Mouse (Mus musculus) liver, postnatal 0 days (tissue): ENCODE measurements around the gene Hoxb9. TPM values are rescaled to one million over a fixed set of nuclear protein-coding genes. Genes with fewer than 3 reads are reported as not detected.

Experiments
- ATAC-seq: fragments of 200-750 bp; cut with Nextera tagmentation; 2 replicates; pipeline ENCODE4 v1.8.0; 2017; ENCODE audit warnings: mild to moderate bottlenecking, moderate library complexity
- DNase-seq: peaks from one replicate; pipeline ENCODE4 v3.0.0-alpha.2; 2016
- H3K27ac ChIP-seq: fragments of 300-500 bp; sonication (generic); 2 replicates; pipeline ENCODE4 v1.5.1; 2014; ENCODE audit warnings: antibody characterized with exemption, moderate library complexity, mild to moderate bottlenecking, low read depth
- H3K27me3 ChIP-seq: fragments of 300-500 bp; sonication (generic); 2 replicates; pipeline ENCODE4 v1.6.1; 2014; ENCODE audit warnings: low read length, control low read depth, mixed read lengths; ENCODE audit not compliant: insufficient read depth
- H3K36me3 ChIP-seq: fragments of 300-500 bp; sonication (generic); replicated peaks from 2 replicates; pipeline ENCODE4 v1.6.1; 2014; ENCODE audit warnings: mild to moderate bottlenecking, control low read depth, low read length, moderate library complexity, mixed read lengths; ENCODE audit not compliant: insufficient read depth
- H3K4me1 ChIP-seq: fragments of 300-500 bp; sonication (generic); 2 replicates; pipeline ENCODE4 v1.6.1; 2014; ENCODE audit warnings: antibody characterized with exemption, mild to moderate bottlenecking, control low read depth; ENCODE audit not compliant: insufficient read depth
- H3K4me2 ChIP-seq: fragments of 300-500 bp; sonication (generic); 2 replicates; pipeline ENCODE4 v1.6.1; 2014; ENCODE audit warnings: low read depth, mild to moderate bottlenecking, low read length, moderate library complexity, mixed read lengths
- H3K4me3 ChIP-seq: fragments of 300-500 bp; sonication (generic); 2 replicates; pipeline ENCODE4 v1.5.1; 2014; ENCODE audit warnings: low read depth, low read length
- H3K9ac ChIP-seq: fragments of 300-500 bp; sonication (generic); replicated peaks from 2 replicates; pipeline ENCODE4 v1.6.1; 2014; ENCODE audit warnings: mild to moderate bottlenecking, moderate library complexity
- H3K9me3 ChIP-seq: fragments of 300-500 bp; sonication (generic); 2 replicates; pipeline ENCODE4 v1.6.1; 2016; ENCODE audit warnings: mild to moderate bottlenecking, control low read depth, low read length, mixed read lengths
- CTCF ChIP-seq: sonication (generic); IDR thresholded peaks from 2 replicates; pipeline ENCODE4 v1.5.1; 2016; ENCODE audit warnings: antibody characterized with exemption, low read depth
- EP300 ChIP-seq: IDR thresholded peaks from 2 replicates; pipeline ENCODE4 v1.6.1; 2016; ENCODE audit warnings: antibody characterized with exemption, low read depth, mild to moderate bottlenecking
- WGBS: fragments of 180-500 bp; shearing (Covaris S2); extraction: QIAGEN DNeasy Blood & Tissue Kit; methylation state at CpG from one replicate; pipeline ENCODE4 v1.1.7; 2014; ENCODE audit not compliant: insufficient replicate concordance; 5-methylcytosine and 5-hydroxymethylcytosine counted together
- polyA plus RNA-seq: library from polyadenylated mRNA; unstranded; fragments of >200 nt; fragmentation: Nextera tagmentation; extraction: Ambion mirVana; gene quantifications from 2 replicates; pipeline ENCODE4 v1.2.1, GENCODE M21; 2015

Hoxb9 gene
- polyA plus RNA-seq, 1 experiment from 2014 or later = not detected

- H3K27me3 ChIP-seq = peaks cover 97% of the 10 kb centered on the region
- no peaks in the 10 kb centered on the region for H3K36me3 ChIP-seq
- no peak for TF ChIP-seq CTCF
- no peak for TF ChIP-seq EP300
- H3K27ac ChIP-seq = no peak overlapping the region
- no peak overlapping the region for H3K4me2 ChIP-seq
- H3K9ac ChIP-seq = no peak overlapping the region
- no peaks in the 10 kb centered on the region for H3K4me1 ChIP-seq
- H3K4me3 ChIP-seq = no peak overlapping the region
- 30% methylated on average over 2 of the region's 2 CpGs for WGBS
- DNase-seq = no peak
- H3K9me3 ChIP-seq = no peaks in the 10 kb centered on the region
- ATAC-seq = no peak
These were observed 12.2 kb upstream of the Hoxb9 start for GRCm38 (mm10) chr11:96259038-96259437.

DNA sequence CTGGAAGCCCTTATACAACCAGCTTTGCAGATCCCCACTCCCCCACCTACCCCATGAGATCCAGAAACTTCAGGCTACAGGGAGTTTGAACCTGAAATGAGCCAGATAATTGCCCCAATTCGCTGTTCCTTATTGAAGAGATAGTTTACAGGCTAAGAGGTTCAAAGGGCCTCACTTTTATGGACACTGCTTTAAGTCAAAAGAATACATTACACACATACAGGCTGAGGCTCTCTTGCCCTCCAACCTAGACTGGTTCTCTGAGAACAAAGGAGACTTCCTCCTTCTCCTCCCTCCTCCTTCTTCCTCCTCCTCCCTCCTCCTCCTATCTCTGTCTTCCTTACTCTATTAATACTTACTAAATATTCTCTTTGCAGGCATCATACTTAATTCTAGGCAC is 11.7 kb upstream of the Hoxb9 start:
- DNase-seq (no peak), ATAC-seq (no peak)
- Histone ChIP-seq H3K4me1 (no peaks in the 10 kb centered on the region), H3K4me3 (no peak overlapping the region), H3K4me2 (no peak overlapping the region), H3K27me3 (peaks cover 97% of the 10 kb centered on the region), H3K9ac (no peak overlapping the region), H3K36me3 (no peaks in the 10 kb centered on the region), H3K27ac (no peak overlapping the region), H3K9me3 (no peaks in the 10 kb centered on the region)
- WGBS = 11% methylated on average over 1 of the region's 1 CpGs
- TF ChIP-seq EP300 = no peak
- no peak for TF ChIP-seq CTCF

DNA sequence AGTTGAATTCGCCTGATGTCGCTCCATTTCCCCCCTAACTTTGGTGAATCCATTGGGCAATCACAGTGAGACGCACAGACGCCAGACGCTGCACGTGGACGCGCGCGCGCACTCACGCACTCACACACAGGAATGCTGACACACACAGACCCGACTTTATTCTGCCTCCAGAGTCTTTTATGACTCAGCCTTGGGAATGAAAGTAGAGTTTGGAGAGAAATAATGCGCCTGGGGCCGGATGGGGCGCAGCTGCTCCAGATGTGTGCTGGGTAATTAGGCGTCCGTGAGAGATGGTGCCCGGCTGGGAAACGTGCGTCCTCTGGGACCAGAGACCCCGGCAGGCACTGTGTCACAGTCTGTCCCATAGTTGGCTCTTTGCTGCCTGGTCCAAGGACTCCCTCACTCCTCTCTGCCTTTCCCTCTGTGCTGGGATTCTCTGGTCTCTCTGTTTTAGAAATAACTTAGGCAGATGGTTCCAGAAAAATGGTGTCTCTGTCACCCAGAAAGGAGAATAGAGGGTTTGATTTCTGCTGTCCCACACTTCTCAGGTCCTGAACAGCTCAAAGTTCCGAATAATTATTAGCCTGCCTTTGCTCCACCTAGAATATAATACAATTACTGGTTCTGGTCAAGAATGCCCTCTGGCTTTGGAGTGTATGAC is 10.8 kb upstream of the Hoxb9 start:
- DNase-seq (no peak), ATAC-seq (no peak)
- Histone ChIP-seq H3K9ac (no peak overlapping the region), H3K36me3 (no peaks in the 10 kb centered on the region), H3K27me3 (peaks cover 97% of the 10 kb centered on the region), H3K4me3 (no peak overlapping the region), H3K9me3 (no peaks in the 10 kb centered on the region), H3K4me1 (no peaks in the 10 kb centered on the region), H3K4me2 (no peak overlapping the region), H3K27ac (no peak overlapping the region)
- WGBS = 11% methylated on average over 23 of the region's 23 CpGs
- TF ChIP-seq EP300 (no peak), CTCF (no peak)

- Histone ChIP-seq H3K27me3 (peaks cover 97% of the 10 kb centered on the region), H3K4me3 (no peak overlapping the region), H3K9ac (no peak overlapping the region), H3K4me1 (no peaks in the 10 kb centered on the region), H3K36me3 (no peaks in the 10 kb centered on the region), H3K4me2 (no peak overlapping the region), H3K27ac (no peak overlapping the region), H3K9me3 (no peaks in the 10 kb centered on the region)
- 4% methylated on average over 24 of the region's 24 CpGs for WGBS
- ATAC-seq (no peak), DNase-seq (peak; percentile 76)
- TF ChIP-seq EP300 (no peak), CTCF (peak; percentile 75)
These were observed 9.8 kb upstream of the Hoxb9 start for GRCm38 (mm10) chr11:96261323-96261890.

GRCm38 (mm10) chr11:96262262-96262830 is 8.9 kb upstream of the Hoxb9 start:
- no peak for TF ChIP-seq CTCF
- TF ChIP-seq EP300 = no peak
- DNase-seq (no peak), ATAC-seq (no peak)
- Histone ChIP-seq H3K9me3 (no peaks in the 10 kb centered on the region), H3K36me3 (no peaks in the 10 kb centered on the region), H3K4me3 (no peak overlapping the region), H3K4me2 (no peak overlapping the region), H3K27me3 (peaks cover 97% of the 10 kb centered on the region), H3K4me1 (no peaks in the 10 kb centered on the region), H3K27ac (no peak overlapping the region), H3K9ac (no peak overlapping the region)
- WGBS = 27% methylated on average over 6 of the region's 6 CpGs

DNA sequence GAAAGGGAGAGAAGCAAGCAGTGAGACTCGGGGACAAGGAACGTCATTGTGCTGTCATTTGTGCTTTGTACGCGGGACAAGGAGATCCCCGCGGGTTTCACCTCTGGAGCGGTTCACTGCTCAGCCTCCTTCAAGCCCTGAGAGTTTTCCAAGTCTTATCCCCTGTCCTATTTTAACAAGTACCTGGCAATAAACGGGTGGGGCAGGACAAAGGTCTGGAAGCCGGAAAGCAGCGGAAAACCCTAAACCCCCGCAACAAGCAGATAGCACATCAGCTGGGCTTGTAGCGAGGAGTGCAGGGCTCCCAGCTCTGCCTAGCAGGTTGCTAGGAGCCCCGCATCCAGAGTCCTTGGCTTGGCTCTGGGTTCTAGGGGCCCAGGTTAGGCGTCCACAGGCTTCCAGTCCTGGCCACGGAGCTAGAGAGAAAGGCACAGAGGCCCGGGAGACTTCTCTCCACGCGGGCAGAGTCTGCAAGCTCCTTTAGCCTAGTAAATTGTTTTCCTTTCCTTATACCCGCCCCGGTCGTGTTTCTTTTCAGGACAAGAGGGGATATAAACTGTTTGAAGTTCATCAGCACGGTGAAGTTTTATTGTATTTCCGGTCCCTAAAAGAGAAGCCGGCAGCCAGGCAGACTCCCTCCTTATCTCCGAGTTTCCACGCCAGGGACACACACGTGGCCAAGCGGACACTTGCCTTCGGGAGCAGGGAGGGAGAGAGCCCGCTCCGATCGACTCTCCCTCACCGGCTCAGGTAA is 7.4 kb upstream of the Hoxb9 start:
- no peaks in the 10 kb centered on the region for H3K4me1 ChIP-seq
- no peak for ATAC-seq

More for the DNA sequence above, 7.4 kb upstream of the Hoxb9 start:
- WGBS = 9% methylated on average over 33 of the region's 33 CpGs
- peaks cover 98% of the 10 kb centered on the region for H3K27me3 ChIP-seq
- TF ChIP-seq CTCF (no peak), EP300 (no peak)
- no peak for DNase-seq
- H3K27ac ChIP-seq = no peak overlapping the region
- no peaks in the 10 kb centered on the region for H3K9me3 ChIP-seq
- no peak overlapping the region for H3K4me3 ChIP-seq
- H3K4me2 ChIP-seq = no peak overlapping the region
- no peak overlapping the region for H3K9ac ChIP-seq
- no peaks in the 10 kb centered on the region for H3K36me3 ChIP-seq
